Mouse (Mus musculus) mammary gland, adult 2 months (tissue): ENCODE measurements around the gene Depdc1b. TPM values are rescaled to one million over a fixed set of nuclear protein-coding genes. Genes with fewer than 3 reads are reported as not detected.

Experiments used
- polyA plus RNA-seq: library from polyadenylated mRNA; depleted of rRNA; stranded (reverse); fragments of >200 nt; gene quantifications from 2 replicates; pipeline ENCODE4 v1.2.3, GENCODE M21; 2012; ENCODE audit warnings: low replicate concordance; rRNA removed

Depdc1b gene
- polyA plus RNA-seq, result 0.44 and 0.66 TPM in 2 replicates

DNA sequence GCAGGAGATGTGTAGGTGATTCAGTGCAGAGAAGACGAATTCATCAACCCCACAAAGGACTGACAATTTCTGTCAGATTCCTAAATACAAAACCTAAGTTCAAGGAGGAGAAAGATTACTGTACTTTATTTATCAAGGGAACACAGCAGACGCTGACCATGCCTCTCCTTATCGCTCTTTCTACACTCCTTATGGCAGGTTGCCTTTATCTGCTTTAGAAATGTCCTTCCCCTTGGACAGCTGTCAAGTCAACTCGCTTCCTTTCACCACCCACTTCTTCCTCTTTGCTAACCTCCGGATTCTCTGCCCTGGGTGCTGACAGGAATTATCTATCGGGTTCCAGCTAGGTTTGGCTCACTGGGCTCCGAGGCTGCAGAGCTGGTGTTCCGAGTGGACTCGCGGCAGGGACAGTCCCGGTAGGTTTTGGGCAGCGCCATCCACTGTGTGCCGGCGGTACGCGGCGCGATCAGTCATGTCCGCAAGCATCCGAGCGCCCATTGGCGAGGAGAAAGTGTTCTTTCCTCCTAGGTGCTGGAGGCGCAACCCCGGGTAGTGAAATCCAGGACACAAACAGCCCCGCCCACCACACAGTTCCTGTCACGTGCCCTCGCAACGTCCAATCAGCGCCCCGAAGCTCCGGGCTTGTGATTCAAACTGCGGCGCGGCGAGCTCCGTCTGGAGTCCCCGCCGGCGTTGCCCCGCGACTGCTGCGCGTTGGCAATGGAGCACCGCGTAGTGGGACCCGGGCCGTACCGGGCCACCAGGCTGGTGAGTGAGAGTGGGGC lies at the start of gene Depdc1b:
TSS of gene Depdc1b (plus strand) at position 631 of the 785 bp plus-strand sequence.

DNA sequence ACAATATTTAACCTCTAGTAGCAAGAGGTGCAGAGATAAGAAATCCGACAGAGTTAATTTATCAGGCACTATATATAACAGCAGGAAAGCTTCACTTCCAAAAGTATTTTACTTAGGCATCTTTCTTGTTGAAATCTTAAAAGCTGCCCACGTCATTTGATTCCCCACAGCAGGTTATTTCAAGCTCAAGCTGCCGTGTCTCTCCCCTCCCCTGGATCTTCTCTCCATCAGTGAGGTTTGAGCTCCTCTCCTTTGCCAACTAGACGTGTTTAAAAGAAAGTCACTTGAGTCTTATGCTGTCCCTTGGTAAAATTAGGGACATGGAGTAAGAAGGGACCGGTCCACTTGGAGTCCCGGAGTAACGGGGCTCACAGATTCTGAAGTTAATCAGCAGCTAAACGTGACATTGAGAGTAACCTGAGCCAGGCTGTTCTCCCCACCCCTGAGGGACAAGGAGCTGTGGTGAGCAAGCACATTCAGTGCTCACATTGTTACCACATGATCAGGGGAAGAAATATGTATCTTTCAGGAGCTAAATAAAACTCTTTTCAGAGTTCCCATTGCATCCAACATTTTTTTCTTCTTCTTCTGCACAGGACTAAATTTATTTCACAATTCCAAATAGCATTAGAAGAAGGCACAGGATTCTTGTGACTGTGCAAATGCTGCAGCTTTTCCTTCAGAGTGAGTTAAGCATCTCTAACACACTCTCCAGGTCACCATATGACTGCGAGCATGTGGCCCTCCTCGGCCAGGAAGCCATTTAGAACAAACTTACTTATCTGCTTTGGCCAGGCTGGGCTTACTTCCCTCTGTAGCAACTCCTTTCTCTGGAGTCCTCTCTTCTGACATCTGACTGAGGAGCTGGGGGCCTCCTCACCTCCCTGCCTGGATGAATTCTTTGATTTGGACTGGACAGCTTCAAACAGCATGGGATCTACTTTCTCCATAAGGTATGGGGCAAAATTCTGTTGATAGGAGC lies 133.3 kb downstream of the Depdc1b start, which contains the start of gene Pde4d:
TSS of gene Pde4d (plus strand) at position 833 of the 982 bp plus-strand sequence.

Other genes with a start within 250 kb of the Depdc1b start
- gene Ndufaf2, start 157.7 kb upstream of the Depdc1b start, polyA plus RNA-seq, result 2.6 and 3.0 TPM in 2 replicates
- gene Ercc8, start 157.6 kb upstream of the Depdc1b start, polyA plus RNA-seq, result 4.2 and 9.1 TPM in 2 replicates
- 1.1 and 4.3 TPM in 2 replicates for gene Elovl7, start 101.9 kb upstream of the Depdc1b start, polyA plus RNA-seq
- 8.8 and 21.4 TPM in 2 replicates for gene Pde4d, start 133.6 kb downstream of the Depdc1b start, polyA plus RNA-seq